Mouse (Mus musculus): ENCODE data around the gene 2900026A02Rik.

Gene 2900026A02Rik

DNA sequence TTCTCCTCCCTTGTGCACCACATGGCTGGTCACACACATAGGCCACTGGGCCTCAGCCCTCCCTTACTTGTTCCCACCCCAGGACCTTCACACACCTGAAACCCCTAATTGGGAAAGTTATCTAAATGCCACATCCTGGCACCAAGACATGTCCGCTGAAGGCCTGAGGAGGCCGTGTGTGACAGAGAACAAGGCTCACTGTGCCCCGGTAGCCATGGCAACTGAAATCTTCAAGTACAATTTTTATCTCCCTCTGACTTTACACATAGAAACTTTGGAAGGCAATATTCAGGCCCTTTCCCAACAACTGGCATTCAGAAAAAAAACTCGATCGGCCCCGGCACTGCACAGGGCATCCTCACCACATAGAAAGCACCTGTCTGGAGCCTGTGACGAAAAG is 72.0 kb downstream of the 2900026A02Rik start:
- no peak for DNase-seq (ENCODE audit: low read depth)

DNA sequence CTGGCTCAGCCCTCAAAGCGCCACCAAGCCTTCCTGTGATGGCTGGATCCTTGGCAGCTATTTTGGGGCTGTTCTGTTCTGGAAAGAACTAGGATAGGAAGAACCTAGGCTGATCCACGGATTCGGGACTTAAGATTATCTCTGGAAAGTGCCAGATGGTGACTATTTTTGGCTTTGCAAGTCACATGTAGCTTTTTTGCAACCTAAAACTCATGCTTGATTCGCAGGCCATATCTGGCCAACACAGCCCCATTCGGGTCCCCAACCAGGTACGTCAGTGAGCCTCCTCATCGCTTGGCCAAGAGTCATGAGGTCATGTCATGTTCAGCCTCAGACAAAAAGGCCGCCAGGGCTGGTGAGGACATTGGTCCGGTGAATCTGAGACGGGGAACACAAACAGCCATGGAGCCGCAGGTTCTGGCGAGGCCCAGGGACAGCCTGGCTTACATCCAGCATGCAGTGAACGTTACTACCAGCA is 73.0 kb downstream of the 2900026A02Rik start:
- DNase-seq (ENCODE audit: low read depth): no peak

DNA sequence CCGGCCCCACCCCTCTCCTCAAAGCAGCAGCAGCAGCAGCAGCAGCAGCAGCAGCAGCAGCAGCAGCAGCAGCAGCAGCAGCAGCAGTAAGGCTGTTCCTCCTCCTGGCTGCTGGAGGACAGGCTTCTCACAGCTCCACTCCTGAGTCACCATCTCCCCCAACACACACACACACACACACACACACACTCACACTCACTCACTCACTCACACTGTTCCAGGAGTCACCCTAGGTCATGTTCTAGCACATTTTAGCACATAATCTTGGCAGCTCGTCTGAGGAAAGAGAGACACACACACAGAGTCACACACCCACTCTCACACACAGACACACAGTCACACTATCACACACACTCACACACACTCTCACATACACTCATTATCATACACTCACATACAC is 74.4 kb downstream of the 2900026A02Rik start:
- DNase-seq (ENCODE audit: low read depth): no peak

DNA sequence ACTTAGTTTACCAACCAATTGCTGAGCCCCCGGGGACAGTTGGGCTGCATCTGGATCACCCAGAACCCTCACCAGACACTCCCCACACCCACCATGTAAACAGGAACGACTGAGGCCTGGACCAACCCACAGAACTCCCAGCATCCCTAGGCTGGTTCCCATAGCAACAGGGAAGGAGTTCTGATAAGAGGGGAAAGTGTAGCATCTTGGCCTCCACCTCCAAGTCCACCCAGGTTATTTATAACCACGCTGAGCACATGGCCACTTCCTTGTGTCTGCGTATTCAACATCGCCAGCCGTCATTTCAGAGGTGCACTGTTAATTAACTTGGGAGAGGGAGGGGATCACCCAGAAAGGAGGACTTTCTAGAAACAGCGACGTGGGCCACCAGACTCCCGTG is 75.9 kb downstream of the 2900026A02Rik start:
- no peak for DNase-seq (ENCODE audit: low read depth)

DNA sequence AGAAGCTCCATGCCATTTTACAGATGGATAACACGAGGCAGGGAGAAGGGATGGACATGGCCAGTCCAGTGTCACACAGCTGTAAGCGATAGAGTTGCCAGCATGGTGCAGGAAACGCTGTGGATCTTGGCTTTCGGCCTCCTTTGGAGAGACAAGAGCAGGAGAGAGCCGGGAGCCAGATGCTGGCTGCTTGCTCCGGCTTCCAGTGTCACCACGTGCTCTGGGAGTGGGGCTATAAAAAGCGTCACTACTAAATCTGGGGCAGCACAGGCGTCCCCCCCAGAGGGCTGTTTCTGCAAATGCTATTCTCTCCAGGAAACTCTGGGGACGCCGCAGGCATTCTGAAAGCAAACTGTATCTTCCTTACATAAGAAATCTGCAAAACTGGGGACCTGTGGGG is 78.5 kb downstream of the 2900026A02Rik start:
- no peak for DNase-seq (ENCODE audit: low read depth)

DNA sequence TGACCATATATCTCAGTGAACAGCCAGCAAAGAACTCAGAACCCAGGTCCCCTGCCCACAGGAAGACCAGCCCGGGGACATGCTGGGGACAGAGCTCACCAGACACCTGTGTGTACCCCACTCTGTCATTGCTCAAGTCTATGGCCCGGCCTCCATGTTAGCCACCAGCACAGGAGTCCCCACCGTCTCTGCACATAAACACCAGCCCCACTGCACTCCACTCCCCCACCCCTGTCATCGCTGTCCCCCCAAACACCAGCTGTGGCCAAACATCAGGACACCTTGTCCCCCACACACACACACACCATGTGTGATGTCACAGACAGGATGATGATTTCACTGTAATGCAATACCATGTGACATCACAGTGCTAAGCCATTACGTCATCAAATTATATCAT is 79.0 kb downstream of the 2900026A02Rik start:
- DNase-seq (ENCODE audit: low read depth): no peak

DNA sequence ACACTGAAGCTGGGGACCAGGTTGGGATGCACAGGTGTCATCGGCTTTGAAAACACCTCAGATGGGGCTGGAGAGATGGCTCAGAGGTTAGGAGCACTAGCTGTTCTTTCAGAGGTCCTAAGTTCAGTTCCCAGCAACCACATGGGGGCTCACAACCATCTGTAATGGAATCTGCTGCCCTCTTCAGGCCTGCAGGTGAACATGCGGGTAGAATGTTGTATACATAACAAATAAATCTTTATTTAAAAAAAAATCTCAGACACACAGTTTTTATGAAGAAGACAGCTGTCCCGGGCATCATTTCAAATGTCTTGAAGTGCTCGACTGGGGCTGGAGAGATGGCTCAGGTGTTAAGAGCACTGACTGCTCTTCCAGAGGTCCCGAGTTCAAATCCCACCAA is 80.2 kb downstream of the 2900026A02Rik start:
- no peak for DNase-seq (ENCODE audit: low read depth)

DNA sequence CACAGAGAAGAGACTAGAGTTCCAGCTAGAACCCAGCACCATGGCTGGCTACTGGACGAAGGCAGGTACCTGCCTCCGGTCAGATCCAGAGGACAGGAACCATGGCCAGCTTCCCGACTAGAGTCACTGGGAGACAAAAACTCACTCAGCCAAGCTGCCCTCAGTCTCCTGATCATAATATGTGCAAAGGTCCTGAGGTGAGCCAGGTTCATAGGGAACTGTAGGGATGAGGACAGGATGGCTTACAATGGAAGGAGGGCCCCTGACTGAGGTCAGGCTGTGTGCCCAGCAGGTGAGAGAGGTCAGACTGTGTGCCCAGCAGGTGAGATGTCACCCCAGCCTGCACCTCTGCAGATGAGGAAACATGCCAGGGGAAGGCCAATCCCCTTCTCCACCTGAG is 81.0 kb downstream of the 2900026A02Rik start:
- DNase-seq (ENCODE audit: low read depth): no peak

DNA sequence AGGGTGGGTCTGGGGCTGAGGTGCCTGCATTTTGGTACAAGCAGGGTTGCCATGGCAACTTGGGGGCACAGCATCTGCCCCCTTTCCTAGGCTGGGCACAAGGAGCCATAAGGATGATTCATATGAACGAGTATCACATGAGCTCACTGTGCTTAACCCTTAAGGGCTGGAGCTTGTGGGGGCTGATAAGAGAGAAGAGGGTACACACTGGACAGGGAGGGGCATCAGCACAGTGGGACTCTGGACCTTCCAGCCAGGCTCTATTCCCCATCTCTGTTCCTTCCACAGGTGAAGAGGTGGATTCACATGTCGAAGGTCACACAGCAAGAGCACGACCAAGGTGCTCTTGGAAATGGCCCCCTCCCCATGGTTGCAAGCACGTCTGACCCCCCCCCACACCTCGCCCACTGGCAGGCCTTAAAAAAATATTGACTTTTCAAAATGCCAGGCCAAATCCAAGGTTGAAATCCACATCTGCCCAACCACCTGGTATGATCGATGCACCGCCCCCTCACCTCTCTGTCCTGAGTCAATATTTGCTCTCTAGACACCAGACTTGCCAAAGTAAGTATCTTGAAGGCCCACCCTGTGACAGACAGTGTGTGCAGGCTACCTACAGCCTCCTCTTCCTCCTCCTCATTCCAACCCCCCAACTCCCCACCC is 81.8 kb downstream of the 2900026A02Rik start:
- no peak for DNase-seq (ENCODE audit: low read depth)

DNA sequence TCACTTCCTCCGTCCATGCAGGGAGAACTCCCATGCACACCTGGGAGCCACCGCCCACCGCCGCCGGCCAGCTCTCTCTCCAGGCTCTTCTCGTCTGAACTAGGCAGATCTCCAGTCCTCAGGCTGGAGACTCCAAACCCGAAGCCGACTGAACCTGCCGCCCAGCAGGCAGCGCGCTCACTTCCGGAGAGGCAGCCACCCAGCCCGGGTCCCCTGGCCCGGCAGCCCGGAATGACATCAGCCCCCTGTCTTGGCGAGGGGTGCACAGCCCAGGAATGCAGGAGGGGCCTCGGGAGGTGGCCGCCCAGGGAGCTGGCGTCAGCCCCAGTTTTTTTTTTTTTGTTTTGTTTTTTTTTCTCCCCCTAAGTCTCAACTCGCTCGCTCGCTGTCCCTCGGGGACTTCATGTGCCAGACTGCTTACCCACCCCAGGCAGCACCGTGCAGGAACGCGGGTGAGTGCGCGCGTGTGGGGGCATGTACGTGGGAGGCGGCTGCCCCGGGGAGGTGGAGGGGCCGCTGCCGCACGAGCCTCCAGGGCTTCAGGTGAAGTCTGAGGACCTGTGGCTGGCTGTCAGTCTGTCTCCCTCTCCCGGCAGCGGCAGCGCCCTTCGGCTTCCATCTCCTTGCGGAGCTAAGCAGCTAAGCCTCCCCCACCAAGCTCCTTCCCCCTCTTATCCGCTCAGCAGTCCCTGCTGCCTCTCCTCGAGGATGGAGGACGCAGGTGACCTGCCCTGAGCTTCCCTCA is 82.5 kb downstream of the 2900026A02Rik start:
- no peak for DNase-seq (ENCODE audit: low read depth)

DNA sequence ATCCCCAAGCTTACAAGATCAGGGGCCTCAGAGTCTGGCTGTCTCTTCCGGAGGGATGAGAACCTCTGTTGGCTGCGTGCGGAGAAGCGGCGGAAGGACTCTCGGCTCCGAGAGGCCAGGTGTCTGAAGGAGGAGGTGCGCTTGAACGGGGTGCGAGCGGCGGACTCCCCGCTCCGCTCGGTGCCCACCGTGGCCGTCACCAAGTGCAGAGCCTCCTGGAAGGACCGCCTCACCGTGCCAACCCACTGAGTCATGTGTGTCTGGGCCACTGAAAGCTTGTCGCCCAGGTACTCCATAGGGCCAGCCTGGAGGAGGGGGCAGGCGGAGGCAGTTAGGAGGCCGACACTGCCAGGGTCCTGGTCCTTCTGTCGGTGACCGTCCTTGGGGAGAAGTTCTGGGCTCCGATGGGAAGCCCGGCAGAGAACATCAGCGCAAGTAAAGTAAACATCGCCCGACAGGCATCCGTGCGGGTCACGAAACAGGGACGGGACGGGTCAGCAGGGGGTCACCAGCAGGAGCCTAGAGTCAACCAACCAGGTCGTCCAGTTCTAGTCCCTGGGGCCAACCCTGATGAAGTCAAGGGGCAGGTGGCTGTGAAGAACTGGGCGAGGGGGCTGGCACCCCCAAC is 83.2 kb downstream of the 2900026A02Rik start:
- no peak for DNase-seq (ENCODE audit: low read depth)

DNA sequence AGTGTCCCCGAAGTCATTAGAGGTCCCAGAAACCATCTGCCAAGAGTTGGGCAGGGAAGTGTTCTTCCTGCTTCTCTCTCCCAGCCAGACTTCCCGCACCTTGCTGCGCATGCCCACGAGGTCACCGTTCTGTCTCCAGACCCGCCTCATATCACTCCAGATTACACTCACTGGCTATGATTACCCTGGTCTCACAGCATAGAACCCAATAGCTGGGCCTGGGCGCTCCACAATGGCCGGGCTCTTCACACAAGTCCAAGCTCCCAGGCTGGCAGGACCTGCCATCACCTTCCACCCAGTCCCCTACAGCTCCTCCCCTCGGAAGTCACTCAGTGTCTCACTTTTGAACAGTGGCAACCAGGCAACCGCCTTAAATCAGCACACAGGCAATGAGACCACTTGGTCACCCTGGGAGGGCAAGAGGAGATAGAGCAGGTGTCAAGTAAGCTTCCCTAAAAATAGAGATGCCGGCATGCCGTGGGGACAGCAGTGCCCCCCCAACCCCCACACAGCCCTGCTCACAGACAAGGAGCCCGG is 84.0 kb downstream of the 2900026A02Rik start:
- no peak for DNase-seq (ENCODE audit: low read depth)

DNA sequence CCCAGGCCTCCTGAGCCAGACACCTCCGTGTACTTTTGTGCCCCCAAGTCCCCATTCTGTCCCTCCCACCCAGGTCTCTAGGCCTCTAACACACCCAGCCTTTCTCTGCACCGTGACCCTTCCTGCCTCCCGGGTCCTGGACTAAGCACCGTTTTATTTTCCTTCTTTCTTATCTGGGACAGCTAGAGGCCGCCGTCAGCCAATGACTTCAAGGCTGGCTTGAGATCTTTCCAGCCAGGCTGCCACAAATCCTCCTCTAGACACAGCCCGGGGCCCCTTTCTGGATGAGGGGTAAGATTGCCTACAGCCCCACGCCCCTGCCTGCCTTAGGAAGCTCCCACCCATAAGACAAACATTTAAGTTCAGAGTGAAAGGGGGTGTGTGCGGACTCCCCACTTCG is 85.5 kb downstream of the 2900026A02Rik start:
- no peak for DNase-seq (ENCODE audit: low read depth)

DNA sequence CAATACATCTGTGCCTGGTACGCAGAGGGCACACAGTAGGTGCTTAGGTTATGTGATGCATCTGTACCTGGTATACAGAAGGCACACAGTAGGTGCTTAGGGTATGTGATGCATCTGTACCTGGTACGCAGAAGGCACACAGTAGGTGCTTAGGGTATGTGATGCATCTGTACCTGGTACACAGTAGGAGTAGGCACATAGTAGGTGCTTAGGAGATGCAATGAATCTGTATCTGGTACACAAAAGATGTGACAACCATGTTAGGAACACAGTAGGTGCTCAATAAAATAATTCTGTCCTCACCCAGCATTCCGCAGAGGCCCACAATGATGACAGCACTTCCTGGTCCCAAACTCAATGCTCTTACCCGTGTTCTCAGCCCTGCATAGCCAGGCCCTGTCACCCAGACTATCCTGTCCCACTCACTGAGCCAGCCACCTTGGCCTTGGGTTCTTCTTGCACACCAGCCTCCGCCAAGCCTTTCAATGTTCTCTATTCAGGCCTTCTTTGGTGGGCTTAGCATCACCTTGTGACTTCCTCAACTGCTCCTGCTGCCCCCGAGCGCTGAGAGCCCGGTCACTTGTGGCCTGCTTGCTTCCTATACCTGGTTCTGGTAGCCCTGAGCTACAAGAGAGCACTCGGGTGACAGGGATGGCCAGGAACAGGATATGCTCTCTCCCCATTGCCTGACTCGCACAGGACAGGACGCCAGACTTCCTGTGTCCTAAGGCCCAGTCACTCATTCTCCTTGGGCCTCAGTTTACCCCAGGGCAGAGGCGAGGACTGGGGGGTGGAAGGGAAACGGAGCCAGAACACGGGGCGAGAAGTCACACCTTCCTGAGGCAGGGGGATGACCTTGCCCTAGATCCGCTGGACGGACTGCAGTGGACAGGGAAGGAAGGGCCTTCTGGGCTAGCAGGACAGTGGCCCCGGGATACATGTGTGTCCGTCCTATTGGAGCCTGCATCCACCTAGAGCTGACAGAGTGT is 87.0 kb downstream of the 2900026A02Rik start:
- DNase-seq (ENCODE audit: low read depth): no peak

DNA sequence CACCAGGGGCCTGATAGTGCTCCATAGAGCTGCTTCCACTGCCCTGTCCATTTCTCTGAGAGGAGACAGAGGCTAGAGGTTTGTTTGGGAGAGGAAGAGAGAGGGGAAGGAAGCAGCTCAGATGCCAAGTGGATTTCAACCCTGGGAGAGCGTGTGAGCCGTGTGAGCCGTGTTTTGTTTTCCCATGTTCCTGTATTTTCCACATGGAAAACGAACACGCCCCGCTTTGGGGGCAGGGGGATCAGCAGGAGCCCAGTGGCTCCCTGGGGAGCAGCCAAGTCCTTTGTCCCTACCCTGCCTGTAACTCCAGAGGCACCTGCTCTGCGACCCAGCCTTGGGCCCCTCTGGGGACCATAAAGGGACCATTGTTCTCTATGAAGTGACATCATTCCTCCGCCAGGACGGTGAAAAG is 88.0 kb downstream of the 2900026A02Rik start:
- DNase-seq (ENCODE audit: low read depth): no peak

DNA sequence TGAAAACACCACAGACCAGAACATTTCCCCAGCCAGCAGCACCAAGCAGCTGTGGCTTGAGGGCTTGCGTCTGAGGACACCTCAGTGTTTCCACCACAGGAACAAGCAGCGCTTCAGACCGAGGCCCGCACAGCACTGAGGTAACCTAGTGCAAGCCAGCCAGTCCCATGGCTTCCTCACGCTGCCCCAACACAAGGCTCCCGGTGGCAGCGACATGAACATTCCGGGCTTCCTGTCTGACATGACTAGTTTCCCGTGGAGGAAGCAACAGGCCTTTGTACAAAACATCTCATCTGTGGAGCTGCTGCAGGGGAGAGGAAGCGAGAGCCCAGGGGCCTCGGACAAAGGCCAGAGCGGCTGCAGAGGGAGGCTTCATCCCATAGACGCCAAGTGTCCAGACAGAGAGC is 88.4 kb downstream of the 2900026A02Rik start:
- DNase-seq (ENCODE audit: low read depth): no peak

DNA sequence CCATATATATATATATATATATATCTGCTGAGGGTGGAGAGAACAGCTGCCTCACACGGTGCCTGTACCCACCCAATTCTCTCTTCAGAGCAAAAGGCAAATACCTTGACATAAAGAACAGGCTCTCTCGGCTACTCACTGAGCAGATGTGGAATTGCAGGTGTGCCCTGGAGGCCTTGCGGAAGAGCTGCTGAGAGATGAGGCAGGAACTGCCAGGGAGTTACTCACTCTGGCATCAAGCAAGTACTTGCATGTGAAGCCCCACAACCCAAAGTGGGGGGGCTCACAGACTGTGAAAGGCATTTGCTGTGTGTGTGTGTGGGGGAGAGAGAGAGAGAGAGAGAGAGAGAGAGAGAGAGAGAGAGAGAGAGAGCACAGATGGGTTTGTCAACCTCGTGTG is 92.6 kb downstream of the 2900026A02Rik start:
- no peak for DNase-seq (ENCODE audit: low read depth)

DNA sequence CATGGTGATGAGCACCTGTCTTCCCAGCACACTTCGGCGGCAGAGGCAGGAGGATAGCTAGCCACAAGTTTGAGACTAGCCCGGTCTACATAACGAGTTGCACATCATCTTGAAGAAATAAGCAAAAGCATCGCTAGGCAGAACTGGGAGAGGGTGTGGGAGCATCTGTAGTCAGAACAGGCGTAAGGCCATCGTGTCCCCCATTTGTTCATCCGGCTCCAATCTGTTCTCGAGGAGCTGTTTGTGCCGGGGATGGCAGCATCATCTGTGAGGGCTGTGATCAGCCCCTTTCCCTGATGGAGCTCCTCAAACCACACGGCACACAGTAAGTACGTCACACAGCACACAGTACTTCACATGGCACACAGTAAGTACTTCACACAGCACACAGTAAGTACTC is 94.6 kb downstream of the 2900026A02Rik start:
- DNase-seq (ENCODE audit: low read depth): no peak

DNA sequence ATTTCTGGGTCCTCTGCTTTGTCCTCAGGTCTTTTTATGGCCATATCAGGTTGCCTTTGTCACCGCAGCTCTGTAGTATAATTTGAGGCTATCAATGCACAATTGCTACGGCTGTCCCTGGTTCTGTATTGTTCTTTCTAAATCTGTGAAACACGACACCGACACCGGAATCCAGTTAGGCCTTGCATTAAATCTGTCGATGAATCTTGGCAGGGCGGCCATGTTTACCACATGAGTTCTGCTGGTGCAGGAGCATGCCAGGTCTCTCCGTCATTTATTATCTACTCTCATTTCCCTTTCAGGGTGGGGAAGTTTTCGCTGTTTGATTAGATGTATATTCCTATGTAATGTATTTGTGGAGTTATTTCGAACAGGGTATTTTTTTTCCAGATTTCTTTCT is 97.3 kb downstream of the 2900026A02Rik start:
- no peak for DNase-seq (ENCODE audit: low read depth)

DNA sequence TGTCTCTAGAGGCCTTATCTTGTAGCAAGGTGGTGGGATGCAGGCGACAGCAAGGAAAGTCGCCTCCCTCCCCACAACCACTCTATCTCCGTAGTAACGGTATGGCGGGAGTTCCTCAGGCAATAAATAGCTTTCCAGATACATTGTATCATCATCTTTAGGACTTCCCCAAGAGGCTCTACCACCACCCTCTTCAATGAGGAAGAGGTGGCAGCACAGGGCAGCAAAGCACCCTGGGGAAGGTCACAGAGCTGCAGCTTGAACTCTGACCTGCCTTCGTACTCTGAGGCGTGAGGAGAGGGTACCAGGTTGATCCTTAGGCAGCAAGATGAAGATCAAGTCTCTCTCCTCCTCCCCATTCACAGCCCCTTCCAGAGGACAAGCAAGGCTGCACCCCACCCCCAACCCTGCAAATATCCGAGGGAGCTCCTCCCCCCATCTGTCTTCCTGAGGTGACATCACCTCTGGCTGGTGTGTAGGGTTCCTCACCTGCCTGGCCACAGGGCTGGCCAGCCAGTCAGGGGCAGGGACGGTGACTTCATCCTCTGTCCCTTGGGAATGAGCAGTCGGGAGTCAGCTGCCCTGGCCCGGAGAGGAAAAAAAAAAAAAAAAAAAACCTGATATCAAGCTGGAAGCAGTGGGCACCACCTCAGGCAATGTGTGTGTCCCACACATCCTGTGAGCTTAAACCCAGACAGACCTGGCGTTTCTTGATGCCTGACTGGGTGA is 98.5 kb downstream of the 2900026A02Rik start:
- DNase-seq (ENCODE audit: low read depth): no peak

DNA sequence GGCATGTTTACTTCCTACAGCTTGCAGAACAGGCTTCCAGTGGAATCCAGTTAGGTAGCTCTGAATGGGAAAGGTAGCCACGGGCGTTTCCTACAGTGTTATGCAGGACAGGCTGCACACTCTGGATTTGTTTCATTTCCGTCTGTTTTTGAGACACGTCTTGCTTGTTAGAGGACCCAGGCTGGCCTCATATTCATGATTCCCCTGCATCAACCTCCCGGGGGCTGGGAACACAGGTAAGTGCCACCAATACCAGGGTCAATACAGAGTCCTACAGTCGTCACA is 99.5 kb downstream of the 2900026A02Rik start:
- DNase-seq (ENCODE audit: low read depth): no peak

Data from c-Kit-positive CD71-positive TER-119-negative erythroid progenitor cells, embryonic 14.5 days (primary cell).